Mouse (Mus musculus): ENCODE results near the gene Tctn1.

- TF ChIP-seq TAL1 (conservative IDR thresholded peaks at IDR 0.05; ENCODE audit: low read depth, low read length) (no peak), CTCF (IDR thresholded peaks at IDR 0.05; ENCODE audit: low read depth, low read length) (no peak), GATA1 (IDR thresholded peaks at IDR 0.05; ENCODE audit: borderline replicate concordance, low read length) (no peak), POLR2AphosphoS5 (IDR thresholded peaks at IDR 0.05; ENCODE audit: insufficient replicate concordance, low read depth, low read length) (no peak)
These were observed 1.7 kb upstream of the Tctn1 start for GRCm38 (mm10) chr5:122265942-122266341.
